Mouse (Mus musculus): ENCODE results near the gene Btbd9. TPM values are rescaled to one million over a fixed set of nuclear protein-coding genes. Genes with fewer than 3 reads are reported as not detected.
A peak's percentile ranks its signal among the peaks of the same experiment; 100 is the strongest.

Btbd9 gene
- polyA plus RNA-seq, 1 experiment from 2014 or later, result 59.7 TPM

GRCm38 (mm10) chr17:30285641-30286040, 290.6 kb downstream of the Btbd9 start:
- no peak overlapping the region for H3K9ac ChIP-seq (ENCODE audit: low read length)
- peaks cover 14% of the 10 kb centered on the region for H3K4me1 ChIP-seq (ENCODE audit: control insufficient read depth, insufficient read depth, low read length)
- WGBS, result 79% methylated on average over 2 of the region's 2 CpGs
- H3K4me2 ChIP-seq, result no peak overlapping the region
- no peak for DNase-seq (ENCODE audit: low spot score, missing footprints)
- H3K27me3 ChIP-seq (ENCODE audit: control insufficient read depth, insufficient read depth, low read length), result no peaks in the 10 kb centered on the region
- no peaks in the 10 kb centered on the region for H3K9me3 ChIP-seq (ENCODE audit: control insufficient read depth, low read length)
- no peaks in the 10 kb centered on the region for H3K36me3 ChIP-seq (ENCODE audit: control insufficient read depth, insufficient read depth, low read length)
- H3K27ac ChIP-seq (ENCODE audit: low read depth, low read length), result peak overlapping the region; percentile 30; the same call in 1 of the 2 replicates
- no peak for ATAC-seq (ENCODE audit: low FRiP score)
- H3K4me3 ChIP-seq (ENCODE audit: low read depth, low read length), result no peak overlapping the region

DNA sequence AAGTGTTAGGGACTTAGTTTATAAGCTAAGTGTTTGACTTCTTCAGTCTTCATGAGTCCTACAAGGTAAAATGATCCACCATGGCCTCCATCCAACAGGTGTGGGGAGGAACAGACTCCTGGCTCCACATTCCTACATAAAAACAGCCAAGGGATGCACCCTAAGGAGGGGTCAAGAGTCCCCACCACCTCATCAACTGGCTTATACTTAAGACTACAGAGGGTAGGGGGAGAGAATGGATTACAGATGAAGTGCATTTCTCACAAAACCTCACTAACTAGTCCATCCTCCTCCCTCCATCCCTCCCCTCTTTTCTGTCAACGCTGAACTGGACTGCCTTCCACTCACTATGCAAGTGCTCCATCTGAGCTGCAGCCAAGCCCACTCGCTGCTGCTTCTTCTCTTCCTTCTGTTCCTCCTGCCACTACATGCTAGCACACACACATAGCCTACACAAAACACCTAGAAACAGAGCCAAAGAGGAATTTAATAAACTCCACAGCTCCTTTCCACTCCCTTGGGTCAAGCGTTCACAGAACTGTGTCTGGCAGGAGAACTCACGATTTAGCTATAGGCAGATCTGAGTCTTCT, 292.7 kb downstream of the Btbd9 start:
- no peak for ATAC-seq (ENCODE audit: low FRiP score)
- no peak overlapping the region for H3K27ac ChIP-seq (ENCODE audit: low read depth, low read length)
- no peak overlapping the region for H3K4me2 ChIP-seq
- DNase-seq (ENCODE audit: low spot score, missing footprints), result no peak
- 83% methylated on average over 4 of the region's 4 CpGs for whole genome bisulfite sequencing
- H3K36me3 ChIP-seq (ENCODE audit: control insufficient read depth, insufficient read depth, low read length), result no peaks in the 10 kb centered on the region
- H3K27me3 ChIP-seq (ENCODE audit: control insufficient read depth, insufficient read depth, low read length), result no peaks in the 10 kb centered on the region
- no peak overlapping the region for H3K4me3 ChIP-seq (ENCODE audit: low read depth, low read length)
- peaks cover 34% of the 10 kb centered on the region for H3K4me1 ChIP-seq (ENCODE audit: control insufficient read depth, insufficient read depth, low read length)
- no peak overlapping the region for H3K9ac ChIP-seq (ENCODE audit: low read length)
- no peaks in the 10 kb centered on the region for H3K9me3 ChIP-seq (ENCODE audit: control insufficient read depth, low read length)

- Histone ChIP-seq H3K4me1 (ENCODE audit: control insufficient read depth, insufficient read depth, low read length) (peaks cover 35% of the 10 kb centered on the region), H3K4me3 (ENCODE audit: low read depth, low read length) (no peak overlapping the region), H3K9me3 (ENCODE audit: control insufficient read depth, low read length) (no peaks in the 10 kb centered on the region)
Observed at GRCm38 (mm10) chr17:30283001-30283400, 293.3 kb downstream of the Btbd9 start.

GRCm38 (mm10) chr17:30280323-30281118, 295.8 kb downstream of the Btbd9 start:
- WGBS, result 41% methylated on average over 7 of the region's 7 CpGs
- peak; percentile 90 for DNase-seq (ENCODE audit: low spot score, missing footprints)
- no peaks in the 10 kb centered on the region for H3K9me3 ChIP-seq (ENCODE audit: control insufficient read depth, low read length)
- no peaks in the 10 kb centered on the region for H3K27me3 ChIP-seq (ENCODE audit: control insufficient read depth, insufficient read depth, low read length)
- peak; percentile 72 for ATAC-seq (ENCODE audit: low FRiP score)
- no peak overlapping the region for H3K4me2 ChIP-seq
- no peaks in the 10 kb centered on the region for H3K36me3 ChIP-seq (ENCODE audit: control insufficient read depth, insufficient read depth, low read length)
- peaks cover 33% of the 10 kb centered on the region for H3K4me1 ChIP-seq (ENCODE audit: control insufficient read depth, insufficient read depth, low read length)
- H3K27ac ChIP-seq (ENCODE audit: low read depth, low read length), result peak overlapping the region; percentile 66
- no peak overlapping the region for H3K4me3 ChIP-seq (ENCODE audit: low read depth, low read length)
- H3K9ac ChIP-seq (ENCODE audit: low read length), result no peak overlapping the region

More at GRCm38 (mm10) chr17:30283001-30283400, 293.3 kb downstream of the Btbd9 start:
- Histone ChIP-seq H3K27ac (ENCODE audit: low read depth, low read length) (no peak overlapping the region), H3K36me3 (ENCODE audit: control insufficient read depth, insufficient read depth, low read length) (no peaks in the 10 kb centered on the region), H3K9ac (ENCODE audit: low read length) (no peak overlapping the region), H3K27me3 (ENCODE audit: control insufficient read depth, insufficient read depth, low read length) (no peaks in the 10 kb centered on the region), H3K4me2 (no peak overlapping the region)
- DNase-seq (ENCODE audit: low spot score, missing footprints) (no peak), ATAC-seq (ENCODE audit: low FRiP score) (no peak)

- H3K36me3 ChIP-seq (ENCODE audit: control insufficient read depth, insufficient read depth, low read length), result no peaks in the 10 kb centered on the region
- H3K4me3 ChIP-seq (ENCODE audit: low read depth, low read length), result no peak overlapping the region
- no peaks in the 10 kb centered on the region for H3K9me3 ChIP-seq (ENCODE audit: control insufficient read depth, low read length)
- H3K27me3 ChIP-seq (ENCODE audit: control insufficient read depth, insufficient read depth, low read length), result no peaks in the 10 kb centered on the region
- H3K4me1 ChIP-seq (ENCODE audit: control insufficient read depth, insufficient read depth, low read length), result peaks cover 27% of the 10 kb centered on the region
- no peak overlapping the region for H3K9ac ChIP-seq (ENCODE audit: low read length)
- DNase-seq (ENCODE audit: low spot score, missing footprints) (peak; percentile 87), ATAC-seq (ENCODE audit: low FRiP score) (peak; percentile 74)
- H3K4me2 ChIP-seq, result peak overlapping the region; percentile 1; the same call in 1 of the 2 replicates
- WGBS, result 11% methylated on average over 5 of the region's 5 CpGs
- H3K27ac ChIP-seq (ENCODE audit: low read depth, low read length), result peak overlapping the region; percentile 66
Observed at GRCm38 (mm10) chr17:30279684-30280083, 296.6 kb downstream of the Btbd9 start.

GRCm38 (mm10) chr17:30278596-30279378, 297.5 kb downstream of the Btbd9 start:
- H3K4me2 ChIP-seq, result peak overlapping the region; percentile 1; the same call in 1 of the 2 replicates
- no peaks in the 10 kb centered on the region for H3K27me3 ChIP-seq (ENCODE audit: control insufficient read depth, insufficient read depth, low read length)
- H3K36me3 ChIP-seq (ENCODE audit: control insufficient read depth, insufficient read depth, low read length), result no peaks in the 10 kb centered on the region
- no peak overlapping the region for H3K4me3 ChIP-seq (ENCODE audit: low read depth, low read length)
- peak; percentile 43; the same call in 1 of the 2 replicates for ATAC-seq (ENCODE audit: low FRiP score)
- H3K9me3 ChIP-seq (ENCODE audit: control insufficient read depth, low read length), result no peaks in the 10 kb centered on the region
- peaks cover 27% of the 10 kb centered on the region for H3K4me1 ChIP-seq (ENCODE audit: control insufficient read depth, insufficient read depth, low read length)
- DNase-seq (ENCODE audit: low spot score, missing footprints), result peak; percentile 91
- no peak overlapping the region for H3K9ac ChIP-seq (ENCODE audit: low read length)
- WGBS, result 20% methylated on average over 16 of the region's 16 CpGs
- peak overlapping the region; percentile 1 for H3K27ac ChIP-seq (ENCODE audit: low read depth, low read length)

GRCm38 (mm10) chr17:30276477-30276876, 299.8 kb downstream of the Btbd9 start:
- Histone ChIP-seq H3K9ac (ENCODE audit: low read length) (no peak overlapping the region), H3K36me3 (ENCODE audit: control insufficient read depth, insufficient read depth, low read length) (no peaks in the 10 kb centered on the region), H3K27ac (ENCODE audit: low read depth, low read length) (no peak overlapping the region), H3K27me3 (ENCODE audit: control insufficient read depth, insufficient read depth, low read length) (no peaks in the 10 kb centered on the region), H3K9me3 (ENCODE audit: control insufficient read depth, low read length) (no peaks in the 10 kb centered on the region), H3K4me3 (ENCODE audit: low read depth, low read length) (no peak overlapping the region), H3K4me1 (ENCODE audit: control insufficient read depth, insufficient read depth, low read length) (peaks cover 27% of the 10 kb centered on the region), H3K4me2 (no peak overlapping the region)
- ATAC-seq (ENCODE audit: low FRiP score) (no peak), DNase-seq (ENCODE audit: low spot score, missing footprints) (no peak)
- WGBS, result 95% methylated on average over 4 of the region's 4 CpGs

DNA sequence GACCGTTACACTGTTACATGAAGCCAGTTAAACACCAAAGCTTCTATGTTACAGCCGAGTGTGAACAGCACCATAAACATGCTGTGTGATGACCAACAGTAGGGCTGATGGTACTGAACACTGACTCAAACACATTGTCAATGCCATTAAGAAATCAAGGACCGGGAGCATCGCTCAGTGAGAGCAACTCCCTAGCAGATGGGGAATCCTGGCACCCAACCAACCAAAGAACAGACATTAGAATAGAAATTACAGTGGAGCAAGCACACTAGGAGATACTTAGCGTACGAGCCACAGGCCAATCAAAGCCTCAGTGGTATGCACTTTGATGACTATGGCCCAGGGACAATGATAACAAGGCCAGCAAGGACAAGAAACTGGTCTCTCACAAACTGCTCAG, 303.5 kb downstream of the Btbd9 start:
- Histone ChIP-seq H3K4me1 (ENCODE audit: control insufficient read depth, insufficient read depth, low read length) (no peaks in the 10 kb centered on the region), H3K27ac (ENCODE audit: low read depth, low read length) (no peak overlapping the region), H3K36me3 (ENCODE audit: control insufficient read depth, insufficient read depth, low read length) (no peaks in the 10 kb centered on the region), H3K9me3 (ENCODE audit: control insufficient read depth, low read length) (no peaks in the 10 kb centered on the region), H3K9ac (ENCODE audit: low read length) (no peak overlapping the region), H3K4me3 (ENCODE audit: low read depth, low read length) (no peak overlapping the region), H3K27me3 (ENCODE audit: control insufficient read depth, insufficient read depth, low read length) (no peaks in the 10 kb centered on the region), H3K4me2 (no peak overlapping the region)
- no peak for DNase-seq (ENCODE audit: low spot score, missing footprints)
- 94% methylated on average over 6 of the region's 6 CpGs for WGBS
- ATAC-seq (ENCODE audit: low FRiP score), result no peak

Measured in midbrain, embryonic 11.5 days (tissue).